Mouse (Mus musculus): ENCODE measurements around the gene Gpr45.

Gpr45 gene

GRCm38 (mm10) chr1:43036014-43036413 is 83.3 kb downstream of the Gpr45 start:
- in situ Hi-C loops (cut with MboI; ENCODE audit: low pct_unique_long_range_greater_than_20kb in 1 of 2, low sequenced_read_pairs in 2 of 2, unreplicated experiment in 1 of 2), result no loop called here

GRCm38 (mm10) chr1:43042271-43042670 is 89.6 kb downstream of the Gpr45 start:
- in situ Hi-C loops (cut with MboI; ENCODE audit: low pct_unique_long_range_greater_than_20kb in 1 of 2, low sequenced_read_pairs in 2 of 2, unreplicated experiment in 1 of 2), result no loop called here

- in situ Hi-C loops (cut with MboI; ENCODE audit: low pct_unique_long_range_greater_than_20kb in 1 of 2, low sequenced_read_pairs in 2 of 2, unreplicated experiment in 1 of 2), result no loop called here
These were observed 92.7 kb downstream of the Gpr45 start for GRCm38 (mm10) chr1:43045204-43045982.

- in situ Hi-C loops (cut with MboI; ENCODE audit: low pct_unique_long_range_greater_than_20kb in 1 of 2, low sequenced_read_pairs in 2 of 2, unreplicated experiment in 1 of 2), result no loop called here
These were observed 94.3 kb downstream of the Gpr45 start for GRCm38 (mm10) chr1:43046990-43047389.

- in situ Hi-C loops (cut with MboI; ENCODE audit: low pct_unique_long_range_greater_than_20kb in 1 of 2, low sequenced_read_pairs in 2 of 2, unreplicated experiment in 1 of 2), result no loop called here
These were observed 95.1 kb downstream of the Gpr45 start for GRCm38 (mm10) chr1:43047811-43048210.

GRCm38 (mm10) chr1:43051903-43052302 is 99.2 kb downstream of the Gpr45 start:
- in situ Hi-C loops (cut with MboI; ENCODE audit: low pct_unique_long_range_greater_than_20kb in 1 of 2, low sequenced_read_pairs in 2 of 2, unreplicated experiment in 1 of 2), result loop anchor here in 1 of 2 experiments (10.0 kb wide), 1 partner anchor 127 kb away; no protein-coding TSS in a partner anchor

GRCm38 (mm10) chr1:43065615-43066310 is 113.1 kb downstream of the Gpr45 start:
- in situ Hi-C loops (cut with MboI; ENCODE audit: low pct_unique_long_range_greater_than_20kb in 1 of 2, low sequenced_read_pairs in 2 of 2, unreplicated experiment in 1 of 2), result no loop called here

- in situ Hi-C loops (cut with MboI; ENCODE audit: low pct_unique_long_range_greater_than_20kb in 1 of 2, low sequenced_read_pairs in 2 of 2, unreplicated experiment in 1 of 2), result no loop called here
These were observed 113.9 kb downstream of the Gpr45 start for GRCm38 (mm10) chr1:43066573-43066972.

GRCm38 (mm10) chr1:43067551-43067950 is 114.9 kb downstream of the Gpr45 start:
- in situ Hi-C loops (cut with MboI; ENCODE audit: low pct_unique_long_range_greater_than_20kb in 1 of 2, low sequenced_read_pairs in 2 of 2, unreplicated experiment in 1 of 2), result no loop called here

- in situ Hi-C loops (cut with MboI; ENCODE audit: low pct_unique_long_range_greater_than_20kb in 1 of 2, low sequenced_read_pairs in 2 of 2, unreplicated experiment in 1 of 2), result no loop called here
These were observed 118.1 kb downstream of the Gpr45 start for GRCm38 (mm10) chr1:43070726-43071125.

GRCm38 (mm10) chr1:43072028-43072427 is 119.4 kb downstream of the Gpr45 start:
- in situ Hi-C loops (cut with MboI; ENCODE audit: low pct_unique_long_range_greater_than_20kb in 1 of 2, low sequenced_read_pairs in 2 of 2, unreplicated experiment in 1 of 2), result no loop called here

- in situ Hi-C loops (cut with MboI; ENCODE audit: low pct_unique_long_range_greater_than_20kb in 1 of 2, low sequenced_read_pairs in 2 of 2, unreplicated experiment in 1 of 2), result no loop called here
These were observed 119.9 kb downstream of the Gpr45 start for GRCm38 (mm10) chr1:43072561-43072960.

GRCm38 (mm10) chr1:43074791-43075190 is 122.1 kb downstream of the Gpr45 start:
- in situ Hi-C loops (cut with MboI; ENCODE audit: low pct_unique_long_range_greater_than_20kb in 1 of 2, low sequenced_read_pairs in 2 of 2, unreplicated experiment in 1 of 2), result no loop called here

- in situ Hi-C loops (cut with MboI; ENCODE audit: low pct_unique_long_range_greater_than_20kb in 1 of 2, low sequenced_read_pairs in 2 of 2, unreplicated experiment in 1 of 2), result no loop called here
These were observed 125.5 kb downstream of the Gpr45 start for GRCm38 (mm10) chr1:43078124-43078523.

GRCm38 (mm10) chr1:43082946-43083345 is 130.3 kb downstream of the Gpr45 start:
- in situ Hi-C loops (cut with MboI; ENCODE audit: low pct_unique_long_range_greater_than_20kb in 1 of 2, low sequenced_read_pairs in 2 of 2, unreplicated experiment in 1 of 2), result no loop called here

Data from mouse embryonic stem cell (cell line).